Mouse (Mus musculus): ENCODE results near the gene Adra2a. TPM values are rescaled to one million over a fixed set of nuclear protein-coding genes. Genes with fewer than 3 reads are reported as not detected.
A peak's percentile ranks its signal among the peaks of the same experiment; 100 is the strongest.

Adra2a gene
- polyA plus RNA-seq, 1 experiment from 2014 or later: 0.39 TPM

DNA sequence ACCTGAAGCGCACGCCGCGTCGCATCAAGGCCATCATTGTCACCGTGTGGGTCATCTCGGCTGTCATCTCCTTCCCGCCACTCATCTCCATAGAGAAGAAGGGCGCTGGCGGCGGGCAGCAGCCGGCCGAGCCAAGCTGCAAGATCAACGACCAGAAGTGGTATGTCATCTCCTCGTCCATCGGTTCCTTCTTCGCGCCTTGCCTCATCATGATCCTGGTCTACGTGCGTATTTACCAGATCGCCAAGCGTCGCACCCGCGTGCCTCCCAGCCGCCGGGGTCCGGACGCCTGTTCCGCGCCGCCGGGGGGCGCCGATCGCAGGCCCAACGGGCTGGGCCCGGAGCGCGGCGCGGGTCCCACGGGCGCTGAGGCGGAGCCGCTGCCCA, 2.7 kb downstream of the Adra2a start:
- peak overlapping the region; percentile 59 for H3K4me3 ChIP-seq
- peaks cover 84% of the 10 kb centered on the region for H3K27me3 ChIP-seq
- no peaks in the 10 kb centered on the region for H3K36me3 ChIP-seq
- peak overlapping the region; percentile 55 for H3K9ac ChIP-seq
- no peak overlapping the region for H3K27ac ChIP-seq
- peaks cover 40% of the 10 kb centered on the region for H3K4me1 ChIP-seq
- no peak for ATAC-seq (ENCODE audit: low FRiP score, low read depth)
- WGBS: under 1% methylated on average over 46 of the region's 46 CpGs
- H3K9me3 ChIP-seq: no peaks in the 10 kb centered on the region
- H3K4me2 ChIP-seq (replicated peaks): peak overlapping the region; percentile 100

DNA sequence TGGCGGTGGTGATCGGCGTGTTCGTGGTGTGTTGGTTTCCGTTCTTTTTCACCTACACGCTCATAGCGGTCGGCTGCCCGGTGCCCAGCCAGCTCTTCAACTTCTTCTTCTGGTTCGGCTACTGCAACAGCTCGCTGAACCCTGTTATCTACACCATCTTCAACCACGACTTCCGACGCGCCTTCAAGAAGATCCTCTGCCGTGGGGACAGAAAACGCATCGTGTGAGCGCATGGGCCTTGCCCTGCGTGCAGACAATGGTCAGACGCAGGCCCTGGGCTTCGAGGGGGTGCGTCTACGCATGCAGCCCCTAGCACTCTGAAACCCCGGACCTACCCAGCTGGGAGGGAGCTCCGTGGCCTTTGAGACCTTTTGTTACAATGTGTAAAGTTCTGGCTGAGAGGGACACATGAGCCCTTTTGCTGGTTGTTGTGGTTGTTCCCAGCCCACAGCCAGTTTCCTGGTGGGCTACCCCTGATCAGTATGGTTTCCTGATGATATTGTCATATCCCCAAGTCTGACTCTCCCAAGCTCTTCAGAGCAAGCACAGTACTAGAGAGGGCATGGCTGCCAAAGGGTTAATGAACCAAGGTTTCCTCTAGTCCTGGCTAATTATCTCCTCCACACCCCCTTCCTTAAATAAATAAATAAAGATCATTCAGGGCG, 3.6 kb downstream of the Adra2a start:
- Histone ChIP-seq H3K36me3 (no peaks in the 10 kb centered on the region), H3K27me3 (peaks cover 86% of the 10 kb centered on the region), H3K4me2 (replicated peaks) (peak overlapping the region; percentile 100), H3K4me3 (peak overlapping the region; percentile 59), H3K9me3 (no peaks in the 10 kb centered on the region), H3K4me1 (peaks cover 40% of the 10 kb centered on the region), H3K27ac (no peak overlapping the region), H3K9ac (peak overlapping the region; percentile 55)
- ATAC-seq (ENCODE audit: low FRiP score, low read depth): no peak
- 2% methylated on average over 27 of the region's 27 CpGs for WGBS

DNA sequence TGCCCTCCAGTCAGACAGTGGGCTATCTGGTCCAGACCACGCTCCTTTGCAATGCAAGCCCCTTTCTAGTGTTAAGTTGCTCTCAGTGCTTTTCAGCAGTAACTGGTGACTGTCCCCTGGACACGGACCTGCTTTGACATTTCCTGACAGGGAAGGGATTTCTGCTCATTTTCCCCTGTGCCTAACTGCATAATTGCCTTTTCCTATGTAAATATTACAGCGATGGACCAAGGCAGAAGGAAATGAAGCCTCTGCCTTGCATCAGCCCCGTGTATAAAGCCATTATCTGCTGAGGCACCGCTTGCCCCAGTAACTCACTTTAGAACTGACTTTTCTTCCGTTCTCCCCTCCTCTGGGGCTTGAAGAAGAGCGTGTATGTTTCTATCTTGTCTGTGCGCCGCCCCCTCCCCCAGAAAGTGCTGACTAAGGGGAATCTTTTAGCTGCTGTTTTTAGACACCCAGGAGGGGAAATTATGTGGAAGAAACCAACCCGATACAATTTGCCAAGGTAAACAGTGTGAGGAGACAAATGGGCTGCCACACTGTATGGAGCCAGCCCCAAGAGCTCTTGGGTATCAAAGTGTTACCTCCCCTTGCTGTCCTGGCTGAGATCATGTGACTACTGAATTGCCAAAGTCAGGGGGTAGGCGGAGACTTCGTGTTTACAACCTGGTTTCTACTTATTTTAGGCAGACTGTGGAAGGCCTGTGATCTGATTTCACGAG, 4.4 kb downstream of the Adra2a start:
- peaks cover 89% of the 10 kb centered on the region for H3K27me3 ChIP-seq
- H3K9me3 ChIP-seq: no peaks in the 10 kb centered on the region
- no peak overlapping the region for H3K4me3 ChIP-seq
- no peak overlapping the region for H3K9ac ChIP-seq
- H3K4me2 ChIP-seq (replicated peaks): peak overlapping the region; percentile 100
- no peak for ATAC-seq (ENCODE audit: low FRiP score, low read depth)
- WGBS: 4% methylated on average over 13 of the region's 13 CpGs
- no peaks in the 10 kb centered on the region for H3K36me3 ChIP-seq
- peaks cover 40% of the 10 kb centered on the region for H3K4me1 ChIP-seq
- no peak overlapping the region for H3K27ac ChIP-seq

DNA sequence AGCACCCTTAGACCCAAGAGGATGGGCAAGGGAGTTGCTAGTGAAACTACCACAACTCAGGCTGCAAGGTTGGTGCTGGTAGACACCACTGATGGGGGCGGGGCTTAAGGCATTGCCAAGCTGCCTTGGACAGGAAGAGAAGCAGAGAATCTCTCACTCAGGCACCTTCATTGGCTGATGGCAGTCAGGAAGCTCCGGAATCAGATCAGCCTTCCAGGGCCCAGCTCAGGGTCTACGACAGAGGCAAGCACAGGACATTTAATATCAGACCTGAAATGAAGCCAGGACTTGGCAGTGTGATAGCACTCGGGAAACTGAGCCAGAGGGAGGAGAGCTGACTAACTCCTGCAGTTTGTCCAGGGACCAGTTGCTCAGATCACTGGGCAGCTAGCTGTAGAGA, 7.7 kb downstream of the Adra2a start:
- Histone ChIP-seq H3K36me3 (no peaks in the 10 kb centered on the region), H3K9me3 (no peaks in the 10 kb centered on the region), H3K27ac (no peak overlapping the region), H3K4me3 (no peak overlapping the region), H3K9ac (no peak overlapping the region), H3K27me3 (peaks cover 65% of the 10 kb centered on the region), H3K4me1 (peaks cover 20% of the 10 kb centered on the region), H3K4me2 (replicated peaks) (no peak overlapping the region)
- no peak for ATAC-seq (ENCODE audit: low FRiP score, low read depth)
- 74% methylated on average over 4 of the region's 4 CpGs for WGBS

DNA sequence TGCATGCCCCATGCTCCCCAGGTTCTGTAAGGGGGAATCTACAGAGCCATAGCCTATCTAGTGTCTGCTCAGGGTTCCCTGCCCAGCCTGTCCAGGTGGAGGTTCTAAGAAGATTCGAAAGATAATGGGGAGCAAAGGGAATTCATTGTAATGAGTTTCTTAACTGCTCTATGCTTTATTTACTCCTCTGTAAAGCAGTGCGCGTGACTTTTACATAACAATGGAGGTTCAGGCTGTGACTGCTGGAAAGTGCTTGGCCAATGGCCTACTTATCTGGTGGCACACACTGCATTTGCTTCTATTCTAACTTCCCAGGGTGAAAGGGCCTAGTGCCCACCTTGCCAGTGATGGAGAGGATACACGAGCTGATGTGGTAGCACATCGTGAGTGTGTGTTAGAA, 11.9 kb downstream of the Adra2a start:
- 72% methylated on average over 5 of the region's 5 CpGs for WGBS
- Histone ChIP-seq H3K4me1 (no peaks in the 10 kb centered on the region), H3K9ac (no peak overlapping the region), H3K27ac (no peak overlapping the region), H3K4me2 (replicated peaks) (no peak overlapping the region), H3K9me3 (no peaks in the 10 kb centered on the region), H3K36me3 (no peaks in the 10 kb centered on the region), H3K27me3 (peaks cover 26% of the 10 kb centered on the region), H3K4me3 (no peak overlapping the region)
- ATAC-seq (ENCODE audit: low FRiP score, low read depth): no peak

DNA sequence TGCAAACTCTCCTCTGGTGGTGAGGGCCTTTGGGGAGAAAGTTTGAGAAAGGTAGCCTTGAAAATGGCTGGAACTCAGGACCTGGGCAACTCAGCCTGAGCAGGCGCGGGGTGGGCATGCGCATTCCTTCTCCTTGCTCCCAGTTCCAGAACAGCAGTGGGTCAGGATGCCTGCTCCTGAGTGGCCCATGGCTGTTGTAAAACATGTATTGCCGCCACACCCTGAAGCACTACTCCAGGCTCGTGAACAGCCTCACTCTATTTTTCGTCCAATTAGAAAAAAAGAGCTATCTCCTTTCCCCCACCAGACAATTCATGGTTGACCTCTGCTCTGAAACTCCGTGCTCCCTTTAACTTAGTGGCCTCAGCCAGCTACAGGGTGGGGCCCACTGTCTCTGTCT, 24.5 kb downstream of the Adra2a start:
- Histone ChIP-seq H3K9ac (no peak overlapping the region), H3K4me1 (no peaks in the 10 kb centered on the region), H3K4me3 (no peak overlapping the region), H3K9me3 (no peaks in the 10 kb centered on the region), H3K4me2 (replicated peaks) (no peak overlapping the region), H3K27me3 (no peaks in the 10 kb centered on the region), H3K36me3 (no peaks in the 10 kb centered on the region), H3K27ac (no peak overlapping the region)
- WGBS: 80% methylated on average over 7 of the region's 7 CpGs
- no peak for ATAC-seq (ENCODE audit: low FRiP score, low read depth)

DNA sequence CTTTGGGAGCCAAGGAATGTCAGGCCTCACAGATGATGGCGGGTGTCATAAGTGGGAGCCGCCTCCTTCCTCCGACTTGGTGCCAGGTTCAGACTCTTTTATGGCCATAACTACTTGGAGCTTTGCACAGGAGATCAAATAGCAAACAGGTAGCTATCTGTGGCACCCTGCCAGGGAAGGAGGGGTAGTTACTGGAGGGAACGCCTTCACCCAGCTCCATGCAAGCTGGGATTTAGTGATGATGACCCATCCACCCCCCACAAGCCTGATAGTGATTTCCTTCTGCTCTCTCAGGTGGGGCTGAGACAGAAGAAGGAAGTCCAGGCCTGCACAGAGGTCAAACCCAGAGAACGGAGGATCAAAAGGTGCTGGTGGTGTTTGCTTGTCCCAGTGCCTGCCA, 26.6 kb downstream of the Adra2a start:
- no peak overlapping the region for H3K4me2 ChIP-seq (replicated peaks)
- no peaks in the 10 kb centered on the region for H3K27me3 ChIP-seq
- no peaks in the 10 kb centered on the region for H3K9me3 ChIP-seq
- no peak for ATAC-seq (ENCODE audit: low FRiP score, low read depth)
- no peaks in the 10 kb centered on the region for H3K4me1 ChIP-seq
- H3K4me3 ChIP-seq: no peak overlapping the region
- 68% methylated on average over 5 of the region's 5 CpGs for WGBS
- H3K27ac ChIP-seq: no peak overlapping the region
- H3K36me3 ChIP-seq: no peaks in the 10 kb centered on the region
- no peak overlapping the region for H3K9ac ChIP-seq

DNA sequence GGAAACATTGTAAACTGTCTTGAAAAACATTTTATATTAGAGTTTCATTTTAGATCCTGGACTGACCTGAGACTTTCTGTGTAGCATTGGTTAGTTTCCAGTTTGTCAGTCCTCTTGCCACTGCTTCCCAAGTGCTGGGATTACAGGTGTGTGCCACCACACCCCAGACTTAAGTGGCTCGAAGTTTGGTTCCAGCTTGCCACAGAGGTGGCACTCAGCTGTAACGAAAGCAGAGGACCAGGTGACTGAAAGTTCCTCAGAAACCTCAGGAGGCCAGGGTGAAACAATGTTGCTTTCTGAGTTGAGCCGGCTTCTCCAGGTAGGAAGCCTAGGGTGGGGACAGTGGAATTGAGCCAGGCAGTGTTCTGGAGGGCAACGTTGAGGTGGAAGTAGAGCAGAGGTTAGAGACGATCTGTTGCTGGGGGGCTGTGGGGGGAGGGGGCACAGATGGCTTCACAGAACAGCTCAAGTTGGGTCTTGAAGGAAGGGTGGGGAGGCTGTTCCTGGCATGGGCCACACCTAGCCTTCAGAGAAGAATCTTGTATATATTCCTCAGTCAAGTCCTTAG, 28.4 kb downstream of the Adra2a start:
- no peaks in the 10 kb centered on the region for H3K36me3 ChIP-seq
- WGBS: 74% methylated on average over 5 of the region's 5 CpGs
- H3K4me3 ChIP-seq: no peak overlapping the region
- H3K27me3 ChIP-seq: no peaks in the 10 kb centered on the region
- no peak overlapping the region for H3K27ac ChIP-seq
- H3K4me1 ChIP-seq: no peaks in the 10 kb centered on the region
- no peak for ATAC-seq (ENCODE audit: low FRiP score, low read depth)
- H3K9me3 ChIP-seq: no peaks in the 10 kb centered on the region
- no peak overlapping the region for H3K9ac ChIP-seq
- H3K4me2 ChIP-seq (replicated peaks): no peak overlapping the region

DNA sequence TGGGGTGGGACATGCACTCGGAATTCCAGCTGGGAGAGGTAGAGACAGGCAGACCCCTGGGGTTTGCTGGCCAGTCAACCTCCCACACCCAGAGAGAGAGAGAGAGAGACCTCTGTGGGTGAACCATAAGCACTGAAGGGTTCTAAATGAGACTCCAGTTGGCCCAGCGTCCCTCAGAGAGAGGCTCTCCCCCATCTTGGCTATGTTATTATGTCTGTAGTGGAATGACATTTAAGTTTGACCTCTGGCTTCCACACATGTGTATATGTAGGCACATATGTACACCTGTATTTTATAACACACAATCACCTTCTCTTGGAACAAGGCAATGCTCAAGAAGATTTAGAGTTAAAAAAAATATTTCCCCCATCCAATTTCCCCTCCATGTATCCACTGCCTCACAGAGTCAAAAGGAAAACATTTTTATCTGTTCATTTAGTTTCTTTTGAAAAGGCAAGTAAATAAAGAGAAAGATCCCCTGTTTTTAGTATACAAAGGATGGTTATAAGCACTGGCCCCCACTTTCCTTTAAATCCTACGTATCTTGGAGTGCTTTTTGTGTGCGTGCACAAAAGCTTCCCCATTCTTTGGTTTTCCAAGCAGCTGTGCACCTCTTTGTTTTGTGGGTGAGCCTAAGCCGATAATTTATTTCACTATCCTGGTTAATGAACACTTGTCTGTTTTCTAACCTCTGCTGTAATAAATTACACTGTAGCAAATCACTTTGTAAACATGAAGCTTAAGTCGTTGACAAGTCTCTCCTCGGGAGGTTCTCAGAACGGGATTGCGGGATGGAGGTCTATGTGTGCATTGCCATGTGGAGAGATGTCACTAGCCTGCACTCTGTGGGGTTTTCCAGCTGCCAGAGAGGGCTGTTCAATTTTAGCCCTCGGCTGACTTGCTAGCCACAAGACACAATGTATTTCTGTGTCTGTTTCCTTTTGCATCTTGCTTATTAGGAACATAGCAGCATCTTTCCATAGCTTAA, 32.7 kb downstream of the Adra2a start:
- 33% methylated on average over 10 of the region's 10 CpGs for WGBS
- Histone ChIP-seq H3K36me3 (no peaks in the 10 kb centered on the region), H3K4me1 (no peaks in the 10 kb centered on the region), H3K4me2 (replicated peaks) (no peak overlapping the region), H3K27ac (no peak overlapping the region), H3K9me3 (no peaks in the 10 kb centered on the region), H3K9ac (no peak overlapping the region), H3K27me3 (no peaks in the 10 kb centered on the region), H3K4me3 (no peak overlapping the region)
- ATAC-seq (ENCODE audit: low FRiP score, low read depth): no peak

DNA sequence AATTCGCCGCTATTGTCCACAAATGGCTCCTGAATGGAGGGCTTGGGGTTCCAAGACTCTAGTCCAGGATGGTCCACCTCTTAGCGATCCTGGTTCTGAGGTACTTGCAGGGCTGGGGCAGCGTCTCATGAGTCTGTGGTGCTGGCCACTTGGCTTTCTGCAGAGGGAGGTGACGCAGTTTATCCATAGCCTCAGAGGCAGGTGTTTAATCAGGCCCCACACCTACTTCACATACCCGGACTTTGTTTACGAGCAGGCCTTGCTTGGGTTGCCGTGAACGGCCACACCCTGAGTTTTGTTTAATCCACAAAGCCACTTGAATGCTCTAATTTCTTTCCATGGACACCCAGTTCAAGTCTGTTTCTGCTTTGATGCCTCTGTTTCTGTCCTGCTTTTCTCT, 37.4 kb downstream of the Adra2a start:
- ATAC-seq (ENCODE audit: low FRiP score, low read depth): no peak
- WGBS: 73% methylated on average over 9 of the region's 9 CpGs
- H3K27ac ChIP-seq: no peak overlapping the region
- H3K4me2 ChIP-seq (replicated peaks): no peak overlapping the region
- H3K4me3 ChIP-seq: no peak overlapping the region
- no peaks in the 10 kb centered on the region for H3K27me3 ChIP-seq
- no peaks in the 10 kb centered on the region for H3K36me3 ChIP-seq
- no peaks in the 10 kb centered on the region for H3K9me3 ChIP-seq
- H3K9ac ChIP-seq: no peak overlapping the region
- H3K4me1 ChIP-seq: no peaks in the 10 kb centered on the region

DNA sequence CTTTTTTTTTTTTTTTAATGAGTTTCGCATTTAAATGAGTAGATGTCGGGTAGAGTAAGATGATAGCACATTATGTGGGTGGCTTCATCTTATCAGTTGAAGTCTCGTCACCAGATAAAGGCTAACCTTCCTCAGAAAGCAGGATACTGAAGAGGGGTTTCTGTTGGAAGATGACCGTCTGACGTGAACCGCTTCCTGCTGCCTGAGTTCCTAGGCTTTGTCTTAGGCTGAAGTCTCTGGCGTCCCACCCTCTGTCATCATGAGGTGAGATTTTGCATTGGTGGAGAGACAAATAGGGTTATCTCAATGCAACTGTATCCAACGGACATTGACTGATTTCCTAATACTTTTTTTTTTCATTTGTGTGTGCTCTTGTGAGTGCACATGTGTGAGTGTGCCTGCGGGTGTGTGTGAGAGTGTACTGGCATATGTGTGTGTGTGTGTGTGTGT, 37.8 kb downstream of the Adra2a start:
- no peak for ATAC-seq (ENCODE audit: low FRiP score, low read depth)
- Histone ChIP-seq H3K4me1 (no peaks in the 10 kb centered on the region), H3K4me3 (no peak overlapping the region), H3K27ac (no peak overlapping the region), H3K9me3 (no peaks in the 10 kb centered on the region), H3K4me2 (replicated peaks) (no peak overlapping the region), H3K27me3 (no peaks in the 10 kb centered on the region), H3K9ac (no peak overlapping the region), H3K36me3 (no peaks in the 10 kb centered on the region)
- WGBS: 87% methylated on average over 9 of the region's 9 CpGs

DNA sequence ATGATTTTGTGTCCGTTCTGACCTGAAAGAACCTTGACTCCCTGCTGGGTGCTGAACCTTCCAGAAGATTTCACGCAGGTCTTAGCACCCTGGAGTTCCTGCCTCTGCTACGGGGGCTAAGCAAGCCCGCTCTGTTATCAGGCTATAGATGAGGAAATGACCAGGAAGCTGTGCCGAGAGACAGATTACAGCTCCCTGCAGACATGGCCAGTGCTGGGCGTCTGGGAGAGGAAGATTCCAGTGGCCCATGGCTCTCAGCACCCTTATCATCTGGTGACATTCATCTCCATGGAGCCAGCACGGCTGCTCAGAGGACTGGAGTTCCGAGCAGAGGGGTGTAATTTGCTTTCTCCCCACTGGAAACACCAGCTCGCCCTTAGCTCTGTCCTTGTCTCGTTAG, 43.4 kb downstream of the Adra2a start:
- no peaks in the 10 kb centered on the region for H3K9me3 ChIP-seq
- no peak overlapping the region for H3K4me3 ChIP-seq
- WGBS: 57% methylated on average over 10 of the region's 10 CpGs
- H3K9ac ChIP-seq: no peak overlapping the region
- ATAC-seq (ENCODE audit: low FRiP score, low read depth): no peak
- H3K36me3 ChIP-seq: no peaks in the 10 kb centered on the region
- no peak overlapping the region for H3K27ac ChIP-seq
- H3K27me3 ChIP-seq: no peaks in the 10 kb centered on the region
- no peaks in the 10 kb centered on the region for H3K4me1 ChIP-seq
- H3K4me2 ChIP-seq (replicated peaks): no peak overlapping the region

Data from limb, embryonic 13.5 days (tissue).